Mouse (Mus musculus) limb, embryonic 15.5 days (tissue): ENCODE data around the gene Sgms1. TPM values are rescaled to one million over a fixed set of nuclear protein-coding genes. Genes with fewer than 3 reads are reported as not detected.

Experiments
- ATAC-seq: fragments of 200-750 bp; cut with Nextera tagmentation; 2 replicates; pipeline ENCODE4 v1.8.0; 2017; ENCODE audit warnings: low read depth, moderate TSS enrichment; ENCODE audit not compliant: insufficient number of reproducible peaks, low FRiP score, low TSS enrichment
- H3K27ac ChIP-seq: fragments of 300-500 bp; sonication (generic); 2 replicates; pipeline ENCODE4 v1.5.1; 2015; ENCODE audit warnings: moderate library complexity, mild to moderate bottlenecking, inconsistent platforms
- H3K27me3 ChIP-seq: fragments of 300-500 bp; sonication (generic); 2 replicates; pipeline ENCODE4 v1.6.1; 2015; ENCODE audit warnings: inconsistent platforms
- H3K36me3 ChIP-seq: fragments of 300-500 bp; sonication (generic); 2 replicates; pipeline ENCODE4 v1.6.1; 2015; ENCODE audit warnings: inconsistent platforms
- H3K4me1 ChIP-seq: fragments of 300-500 bp; sonication (generic); 2 replicates; pipeline ENCODE4 v1.6.1; 2015; ENCODE audit warnings: inconsistent platforms
- H3K4me2 ChIP-seq: fragments of 300-500 bp; sonication (generic); 2 replicates; pipeline ENCODE4 v1.6.1; 2015; ENCODE audit warnings: mild to moderate bottlenecking, inconsistent platforms
- H3K4me3 ChIP-seq: fragments of 300-500 bp; sonication (generic); 2 replicates; pipeline ENCODE4 v1.5.1; 2015; ENCODE audit warnings: mild to moderate bottlenecking, inconsistent platforms
- H3K9ac ChIP-seq: fragments of 300-500 bp; sonication (generic); 2 replicates; pipeline ENCODE4 v1.6.1; 2015; ENCODE audit warnings: inconsistent platforms
- H3K9me3 ChIP-seq: fragments of 300-500 bp; sonication (generic); 2 replicates; pipeline ENCODE4 v1.6.1; 2016; ENCODE audit warnings: inconsistent platforms
- WGBS: fragments of 180-500 bp; shearing (Covaris S2); methylation state at CpG from one replicate; pipeline ENCODE4 v1.1.7; 2015; 5-methylcytosine and 5-hydroxymethylcytosine counted together
- polyA plus RNA-seq: library from polyadenylated mRNA; unstranded; fragments of >200 nt; fragmentation: Nextera tagmentation; extraction: Ambion mirVana; gene quantifications from 2 replicates; pipeline ENCODE4 v1.2.1, GENCODE M21; 2015

Sgms1 gene
- polyA plus RNA-seq, 1 experiment from 2014 or later = 45.6 TPM

GRCm38 (mm10) chr19:32332779-32333460 lies 56.6 kb downstream of the Sgms1 start:
- ATAC-seq = no peak

GRCm38 (mm10) chr19:32330231-32330630 lies 59.3 kb downstream of the Sgms1 start:
- ATAC-seq = no peak
- H3K9me3 ChIP-seq = no peaks in the 10 kb centered on the region
- WGBS = 64% methylated on average over 3 of the region's 3 CpGs

More at GRCm38 (mm10) chr19:32332779-32333460, 56.6 kb downstream of the Sgms1 start:
- Histone ChIP-seq H3K4me2 (no peak overlapping the region), H3K27ac (no peak overlapping the region), H3K36me3 (no peaks in the 10 kb centered on the region), H3K9me3 (no peaks in the 10 kb centered on the region), H3K4me1 (peaks cover 6% of the 10 kb centered on the region; the same call in 1 of the 2 replicates), H3K9ac (no peak overlapping the region), H3K4me3 (no peak overlapping the region), H3K27me3 (no peaks in the 10 kb centered on the region)
- 91% methylated on average over 17 of the region's 17 CpGs for WGBS

GRCm38 (mm10) chr19:32329511-32329910 lies 60.0 kb downstream of the Sgms1 start:
- WGBS = 90% methylated on average over 5 of the region's 5 CpGs
- Histone ChIP-seq H3K9ac (no peak overlapping the region), H3K27ac (no peak overlapping the region), H3K4me3 (no peak overlapping the region), H3K36me3 (no peaks in the 10 kb centered on the region), H3K4me1 (peaks cover 14% of the 10 kb centered on the region; the same call in 1 of the 2 replicates), H3K27me3 (no peaks in the 10 kb centered on the region), H3K4me2 (no peak overlapping the region), H3K9me3 (no peaks in the 10 kb centered on the region)
- no peak for ATAC-seq

More at GRCm38 (mm10) chr19:32330231-32330630, 59.3 kb downstream of the Sgms1 start:
- H3K36me3 ChIP-seq = no peaks in the 10 kb centered on the region
- no peak overlapping the region for H3K27ac ChIP-seq
- no peaks in the 10 kb centered on the region for H3K27me3 ChIP-seq
- no peak overlapping the region for H3K4me2 ChIP-seq
- H3K4me1 ChIP-seq = 0 out of 2 replicates have a peak, but pooled peaks cover 7% of the 10 kb centered on the region
- no peak overlapping the region for H3K4me3 ChIP-seq
- no peak overlapping the region for H3K9ac ChIP-seq

- Histone ChIP-seq H3K4me2 (no peak overlapping the region), H3K36me3 (no peaks in the 10 kb centered on the region), H3K4me1 (peaks cover 19% of the 10 kb centered on the region; the same call in 1 of the 2 replicates), H3K27ac (no peak overlapping the region), H3K9me3 (no peaks in the 10 kb centered on the region), H3K9ac (no peak overlapping the region), H3K27me3 (no peaks in the 10 kb centered on the region), H3K4me3 (no peak overlapping the region)
- WGBS = 44% methylated on average over 2 of the region's 2 CpGs
- no peak for ATAC-seq
Observed at GRCm38 (mm10) chr19:32328089-32328828, 61.3 kb downstream of the Sgms1 start.

DNA sequence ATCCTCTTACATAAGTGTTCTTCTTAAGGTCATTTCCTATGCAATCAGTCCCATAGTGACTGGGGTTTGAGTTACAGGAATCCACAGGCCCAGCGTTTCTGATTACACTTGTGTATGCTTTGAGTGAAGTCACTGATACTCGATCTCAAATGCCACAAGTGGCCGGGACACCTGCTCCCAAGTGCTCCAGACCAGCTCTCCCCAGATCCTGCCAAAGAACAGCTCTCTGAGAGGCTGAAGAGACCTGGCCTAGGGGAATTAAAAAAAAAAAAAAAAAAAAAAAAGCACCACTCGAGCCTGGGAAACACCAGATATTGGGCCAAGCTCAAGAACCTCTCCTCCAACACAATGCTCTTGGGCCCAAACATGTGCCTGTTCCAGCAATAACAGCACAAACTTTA lies 62.9 kb downstream of the Sgms1 start:
- Histone ChIP-seq H3K4me3 (no peak overlapping the region), H3K9me3 (no peaks in the 10 kb centered on the region), H3K4me2 (no peak overlapping the region), H3K27me3 (no peaks in the 10 kb centered on the region), H3K4me1 (peaks cover 30% of the 10 kb centered on the region), H3K36me3 (no peaks in the 10 kb centered on the region), H3K27ac (no peak overlapping the region), H3K9ac (no peak overlapping the region)
- 37% methylated on average over 4 of the region's 4 CpGs for WGBS
- ATAC-seq = no peak

DNA sequence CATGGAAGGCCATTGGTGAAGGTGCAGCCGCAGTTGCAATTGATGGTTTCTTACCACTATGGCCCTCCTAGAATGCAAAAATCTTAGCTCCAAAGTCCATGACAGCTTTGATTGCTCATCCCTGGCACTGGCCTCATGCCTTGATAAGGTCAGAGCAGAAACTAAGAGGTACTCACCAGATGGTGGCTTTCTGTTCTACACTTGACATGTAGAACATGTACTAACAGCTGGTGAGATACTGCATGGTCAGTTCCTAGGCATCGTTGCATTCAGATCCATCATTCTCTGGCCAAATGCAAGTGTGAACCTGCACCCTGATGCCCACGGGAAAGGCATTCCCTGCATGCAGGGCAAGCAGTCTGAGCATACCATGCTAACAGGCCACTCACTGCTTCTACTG lies 63.4 kb downstream of the Sgms1 start:
- no peak overlapping the region for H3K27ac ChIP-seq
- ATAC-seq = no peak

GRCm38 (mm10) chr19:32325100-32325768 lies 64.3 kb downstream of the Sgms1 start:
- WGBS = 36% methylated on average over 10 of the region's 10 CpGs
- Histone ChIP-seq H3K36me3 (no peaks in the 10 kb centered on the region), H3K27me3 (no peaks in the 10 kb centered on the region), H3K27ac (no peak overlapping the region), H3K4me3 (no peak overlapping the region), H3K4me1 (peaks cover 35% of the 10 kb centered on the region), H3K9me3 (no peaks in the 10 kb centered on the region), H3K9ac (no peak overlapping the region), H3K4me2 (no peak overlapping the region)
- no peak for ATAC-seq

More for the DNA sequence above, 63.4 kb downstream of the Sgms1 start:
- no peak overlapping the region for H3K9ac ChIP-seq
- H3K36me3 ChIP-seq = no peaks in the 10 kb centered on the region
- no peak overlapping the region for H3K4me2 ChIP-seq
- no peaks in the 10 kb centered on the region for H3K9me3 ChIP-seq
- no peak overlapping the region for H3K4me3 ChIP-seq
- WGBS = 80% methylated on average over 3 of the region's 3 CpGs
- peaks cover 30% of the 10 kb centered on the region for H3K4me1 ChIP-seq
- H3K27me3 ChIP-seq = no peaks in the 10 kb centered on the region

GRCm38 (mm10) chr19:32324550-32324949 lies 65.0 kb downstream of the Sgms1 start:
- 47% methylated on average over 1 of the region's 1 CpGs for WGBS
- peaks cover 35% of the 10 kb centered on the region for H3K4me1 ChIP-seq
- no peaks in the 10 kb centered on the region for H3K27me3 ChIP-seq
- H3K27ac ChIP-seq = no peak overlapping the region
- no peaks in the 10 kb centered on the region for H3K9me3 ChIP-seq
- H3K9ac ChIP-seq = no peak overlapping the region
- ATAC-seq = no peak
- no peaks in the 10 kb centered on the region for H3K36me3 ChIP-seq
- no peak overlapping the region for H3K4me3 ChIP-seq
- no peak overlapping the region for H3K4me2 ChIP-seq

- no peak overlapping the region for H3K4me3 ChIP-seq
- no peak overlapping the region for H3K9ac ChIP-seq
- H3K36me3 ChIP-seq = no peaks in the 10 kb centered on the region
- no peak overlapping the region for H3K27ac ChIP-seq
- H3K9me3 ChIP-seq = no peaks in the 10 kb centered on the region
- peaks cover 31% of the 10 kb centered on the region for H3K4me1 ChIP-seq
- H3K27me3 ChIP-seq = no peaks in the 10 kb centered on the region
- 65% methylated on average over 11 of the region's 11 CpGs for WGBS
- no peak for ATAC-seq
- no peak overlapping the region for H3K4me2 ChIP-seq
Observed at GRCm38 (mm10) chr19:32323070-32323469, 66.4 kb downstream of the Sgms1 start.

- Histone ChIP-seq H3K4me3 (no peak overlapping the region), H3K27me3 (no peaks in the 10 kb centered on the region), H3K9me3 (no peaks in the 10 kb centered on the region), H3K4me1 (peaks cover 31% of the 10 kb centered on the region), H3K9ac (no peak overlapping the region), H3K4me2 (no peak overlapping the region), H3K36me3 (no peaks in the 10 kb centered on the region), H3K27ac (peak overlapping the region; percentile 35)
- 18% methylated on average over 3 of the region's 3 CpGs for WGBS
- ATAC-seq = no peak
Observed at GRCm38 (mm10) chr19:32322429-32323035, 67.0 kb downstream of the Sgms1 start.

GRCm38 (mm10) chr19:32320366-32320666 lies 69.2 kb downstream of the Sgms1 start:
- Histone ChIP-seq H3K27ac (no peak overlapping the region), H3K27me3 (no peaks in the 10 kb centered on the region), H3K36me3 (no peaks in the 10 kb centered on the region), H3K4me1 (peaks cover 31% of the 10 kb centered on the region), H3K9me3 (no peaks in the 10 kb centered on the region), H3K4me2 (no peak overlapping the region), H3K9ac (no peak overlapping the region), H3K4me3 (no peak overlapping the region)
- ATAC-seq = no peak
- 32% methylated on average over 4 of the region's 4 CpGs for WGBS
